Mouse (Mus musculus): Measurements from ENCODE around the gene Ky. TPM values are rescaled to one million over a fixed set of nuclear protein-coding genes. Genes with fewer than 3 reads are reported as not detected.

The Ky gene
- polyA plus RNA-seq, 1 experiment: not detected

- H3K4me3 ChIP-seq (ENCODE audit: insufficient read depth, low read depth, low read length): no peak overlapping the region
- WGBS: 85% methylated on average over 3 of the region's 3 CpGs
- no peak overlapping the region for H3K27ac ChIP-seq (ENCODE audit: insufficient read depth, low read depth, low read length)
- H3K4me1 ChIP-seq (ENCODE audit: control insufficient read depth, insufficient read depth, low read length): no peaks in the 10 kb centered on the region
- TF ChIP-seq CTCF (IDR thresholded peaks at IDR 0.05; ENCODE audit: insufficient read depth, low read depth, low read length): no peak
- no peak for TF ChIP-seq POLR2A (IDR thresholded peaks at IDR 0.05; ENCODE audit: insufficient read depth, low read depth, low read length)
Measured at GRCm38 (mm10) chr9:102553781-102554180, 48.2 kb downstream of the Ky start.

GRCm38 (mm10) chr9:102558463-102558862 lies 52.9 kb downstream of the Ky start:
- no peak overlapping the region for H3K27ac ChIP-seq (ENCODE audit: insufficient read depth, low read depth, low read length)
- TF ChIP-seq POLR2A (IDR thresholded peaks at IDR 0.05; ENCODE audit: insufficient read depth, low read depth, low read length): no peak
- no peak for TF ChIP-seq CTCF (IDR thresholded peaks at IDR 0.05; ENCODE audit: insufficient read depth, low read depth, low read length)
- no peak overlapping the region for H3K4me3 ChIP-seq (ENCODE audit: insufficient read depth, low read depth, low read length)
- no peaks in the 10 kb centered on the region for H3K4me1 ChIP-seq (ENCODE audit: control insufficient read depth, insufficient read depth, low read length)
- 93% methylated on average over 3 of the region's 3 CpGs for WGBS

- TF ChIP-seq POLR2A (IDR thresholded peaks at IDR 0.05; ENCODE audit: insufficient read depth, low read depth, low read length) (no peak), CTCF (IDR thresholded peaks at IDR 0.05; ENCODE audit: insufficient read depth, low read depth, low read length) (no peak)
- H3K27ac ChIP-seq (ENCODE audit: insufficient read depth, low read depth, low read length): no peak overlapping the region
- WGBS: 91% methylated on average over 5 of the region's 5 CpGs
- no peak overlapping the region for H3K4me3 ChIP-seq (ENCODE audit: insufficient read depth, low read depth, low read length)
- H3K4me1 ChIP-seq (ENCODE audit: control insufficient read depth, insufficient read depth, low read length): no peaks in the 10 kb centered on the region
Measured at GRCm38 (mm10) chr9:102572888-102573287, 67.3 kb downstream of the Ky start.

- no peaks in the 10 kb centered on the region for H3K4me1 ChIP-seq (ENCODE audit: control insufficient read depth, insufficient read depth, low read length)
- no peak overlapping the region for H3K27ac ChIP-seq (ENCODE audit: insufficient read depth, low read depth, low read length)
- TF ChIP-seq CTCF (IDR thresholded peaks at IDR 0.05; ENCODE audit: insufficient read depth, low read depth, low read length) (no peak), POLR2A (IDR thresholded peaks at IDR 0.05; ENCODE audit: insufficient read depth, low read depth, low read length) (no peak)
- no peak overlapping the region for H3K4me3 ChIP-seq (ENCODE audit: insufficient read depth, low read depth, low read length)
- 82% methylated on average over 5 of the region's 5 CpGs for WGBS
Measured at GRCm38 (mm10) chr9:102577480-102577879, 71.9 kb downstream of the Ky start.

- 79% methylated on average over 12 of the region's 12 CpGs for WGBS
- TF ChIP-seq CTCF (IDR thresholded peaks at IDR 0.05; ENCODE audit: insufficient read depth, low read depth, low read length) (no peak), POLR2A (IDR thresholded peaks at IDR 0.05; ENCODE audit: insufficient read depth, low read depth, low read length) (no peak)
- H3K27ac ChIP-seq (ENCODE audit: insufficient read depth, low read depth, low read length): no peak overlapping the region
- H3K4me1 ChIP-seq (ENCODE audit: control insufficient read depth, insufficient read depth, low read length): no peaks in the 10 kb centered on the region
- H3K4me3 ChIP-seq (ENCODE audit: insufficient read depth, low read depth, low read length): no peak overlapping the region
Measured at GRCm38 (mm10) chr9:102581921-102582469, 76.4 kb downstream of the Ky start.

- WGBS: 86% methylated on average over 5 of the region's 5 CpGs
- H3K4me1 ChIP-seq (ENCODE audit: control insufficient read depth, insufficient read depth, low read length): no peaks in the 10 kb centered on the region
- no peak for TF ChIP-seq CTCF (IDR thresholded peaks at IDR 0.05; ENCODE audit: insufficient read depth, low read depth, low read length)
- TF ChIP-seq POLR2A (IDR thresholded peaks at IDR 0.05; ENCODE audit: insufficient read depth, low read depth, low read length): no peak
Measured at GRCm38 (mm10) chr9:102587347-102587746, 81.8 kb downstream of the Ky start.

GRCm38 (mm10) chr9:102594667-102595393 lies 89.3 kb downstream of the Ky start:
- Histone ChIP-seq H3K27ac (ENCODE audit: insufficient read depth, low read depth, low read length) (no peak overlapping the region), H3K4me3 (ENCODE audit: insufficient read depth, low read depth, low read length) (no peak overlapping the region), H3K4me1 (ENCODE audit: control insufficient read depth, insufficient read depth, low read length) (no peaks in the 10 kb centered on the region)
- WGBS: 65% methylated on average over 6 of the region's 6 CpGs
- TF ChIP-seq CTCF (IDR thresholded peaks at IDR 0.05; ENCODE audit: insufficient read depth, low read depth, low read length) (no peak), POLR2A (IDR thresholded peaks at IDR 0.05; ENCODE audit: insufficient read depth, low read depth, low read length) (no peak)

More at GRCm38 (mm10) chr9:102587347-102587746, 81.8 kb downstream of the Ky start:
- H3K4me3 ChIP-seq (ENCODE audit: insufficient read depth, low read depth, low read length): no peak overlapping the region
- no peak overlapping the region for H3K27ac ChIP-seq (ENCODE audit: insufficient read depth, low read depth, low read length)

Other genes with a start within 250 kb of the Ky start
- not detected in 2 replicates for gene Ephb1, start 151.1 kb upstream of the Ky start, polyA plus RNA-seq (2012; ENCODE audit: insufficient read depth, insufficient read length, low replicate concordance, missing spikeins)
- gene Anapc13, start 120.5 kb downstream of the Ky start, polyA plus RNA-seq (2012; ENCODE audit: insufficient read depth, insufficient read length, low replicate concordance, missing spikeins): not detected in 2 replicates
- not detected in 2 replicates for gene Cep63, start 120.8 kb downstream of the Ky start, polyA plus RNA-seq (2012; ENCODE audit: insufficient read depth, insufficient read length, low replicate concordance, missing spikeins)
- gene Amotl2, start 210.9 kb downstream of the Ky start, polyA plus RNA-seq (2012; ENCODE audit: insufficient read depth, insufficient read length, low replicate concordance, missing spikeins): not detected in 2 replicates

Measured in olfactory bulb, adult 2 months (tissue).